Mouse (Mus musculus): Measurements from ENCODE around the gene Bbx.

DNA sequence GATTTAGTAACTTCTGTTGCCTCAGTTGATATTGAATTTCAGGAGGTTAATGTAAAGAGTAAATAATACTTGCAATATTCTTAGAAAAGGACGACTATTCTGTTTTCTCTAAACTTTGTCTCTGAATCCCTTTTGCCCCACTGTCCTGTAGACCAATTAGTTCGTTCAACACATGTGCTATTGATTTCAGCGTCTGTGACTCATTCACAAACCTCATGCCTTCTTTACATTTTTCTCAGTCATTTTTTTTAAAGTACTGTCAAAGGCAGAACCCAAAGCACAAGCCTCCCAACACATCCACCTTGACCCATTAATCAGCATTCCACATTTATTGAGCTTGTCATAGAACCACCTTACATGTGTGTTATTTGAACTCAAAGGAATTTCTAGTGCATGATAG, 6.6 kb upstream of the Bbx start:
- TF ChIP-seq HCFC1 (IDR thresholded peaks at IDR 0.05; ENCODE audit: borderline replicate concordance, insufficient read depth, low read length): no peak
- no peak for TF ChIP-seq MAFK (IDR thresholded peaks at IDR 0.05; ENCODE audit: insufficient read depth, low read depth, low read length)
- no peak for TF ChIP-seq ZNF384 (IDR thresholded peaks at IDR 0.05; ENCODE audit: low read depth, low read length)
- no peak for TF ChIP-seq ZC3H11A (IDR thresholded peaks at IDR 0.05; ENCODE audit: borderline replicate concordance, low read depth, low read length)
- TF ChIP-seq CHD2 (IDR thresholded peaks at IDR 0.05; ENCODE audit: low read depth, low read length): no peak
